Mouse (Mus musculus): ENCODE measurements around the gene Hs3st3a1.

GRCm38 (mm10) chr11:64542335-64542734 lies 107.2 kb downstream of the Hs3st3a1 start:
- TF ChIP-seq TAL1 (IDR thresholded peaks at IDR 0.05; ENCODE audit: low read length) (no peak), GATA1 (IDR thresholded peaks at IDR 0.05; ENCODE audit: low read length) (no peak)

All from erythroblast, embryonic 14.5 days (primary cell).